Mouse (Mus musculus) forebrain, embryonic 14.5 days (tissue): ENCODE data around the gene Drc1. TPM values are rescaled to one million over a fixed set of nuclear protein-coding genes. Genes with fewer than 3 reads are reported as not detected.

Source experiments
- ATAC-seq: fragments of 200-750 bp; cut with Nextera tagmentation; 2 replicates; pipeline ENCODE4 v1.8.0; 2017; ENCODE audit warnings: mild to moderate bottlenecking, moderate library complexity
- DNase-seq: peaks from one replicate; pipeline ENCODE4 v3.0.0-alpha.2; 2015; ENCODE audit warnings: low spot score
- H3K27ac ChIP-seq: fragments of 300-500 bp; sonication (generic); 2 replicates; pipeline ENCODE4 v1.5.1; 2014; ENCODE audit warnings: low read depth, mild to moderate bottlenecking, control low read depth, low read length, moderate library complexity
- H3K27me3 ChIP-seq: fragments of 300-500 bp; sonication (generic); replicated peaks from 2 replicates; pipeline ENCODE4 v1.6.1; 2014; ENCODE audit warnings: low read length, control low read depth, mixed read lengths; ENCODE audit not compliant: control insufficient read depth, insufficient read depth
- H3K36me3 ChIP-seq: fragments of 300-500 bp; sonication (generic); 2 replicates; pipeline ENCODE4 v1.6.1; 2014; ENCODE audit warnings: low read length, control low read depth; ENCODE audit not compliant: control insufficient read depth, insufficient read depth
- H3K4me1 ChIP-seq: fragments of 300-500 bp; sonication (generic); 2 replicates; pipeline ENCODE4 v1.6.1; 2014; ENCODE audit warnings: antibody characterized with exemption, low read length, control low read depth; ENCODE audit not compliant: control insufficient read depth, insufficient read depth
- H3K4me2 ChIP-seq: fragments of 300-500 bp; sonication (generic); 2 replicates; pipeline ENCODE4 v1.6.1; 2014; ENCODE audit warnings: mild to moderate bottlenecking, control low read depth, low read length
- H3K4me3 ChIP-seq: fragments of 300-500 bp; sonication (generic); 2 replicates; pipeline ENCODE4 v1.5.1; 2014; ENCODE audit warnings: low read depth, low read length, control low read depth
- H3K9ac ChIP-seq: fragments of 300-500 bp; sonication (generic); 2 replicates; pipeline ENCODE4 v1.6.1; 2014; ENCODE audit warnings: mild to moderate bottlenecking, low read length, control low read depth, moderate library complexity
- H3K9me3 ChIP-seq: fragments of 300-500 bp; sonication (generic); replicated peaks from 2 replicates; pipeline ENCODE4 v1.6.1; 2016; ENCODE audit warnings: low read length, control low read depth, mixed read lengths; ENCODE audit not compliant: control insufficient read depth
- WGBS: fragments of 180-500 bp; shearing (Covaris S2); extraction: QIAGEN DNeasy Blood & Tissue Kit; methylation state at CpG from one replicate; pipeline ENCODE4 v1.1.7; 2014; 5-methylcytosine and 5-hydroxymethylcytosine counted together
- polyA plus RNA-seq: library from polyadenylated mRNA; unstranded; fragments of >200 nt; fragmentation: Nextera tagmentation; extraction: Ambion mirVana; gene quantifications from 2 replicates; pipeline ENCODE4 v1.2.1, GENCODE M21; 2014

Gene Drc1
- polyA plus RNA-seq, 1 experiment from 2014 or later, result 3.9 TPM

DNA sequence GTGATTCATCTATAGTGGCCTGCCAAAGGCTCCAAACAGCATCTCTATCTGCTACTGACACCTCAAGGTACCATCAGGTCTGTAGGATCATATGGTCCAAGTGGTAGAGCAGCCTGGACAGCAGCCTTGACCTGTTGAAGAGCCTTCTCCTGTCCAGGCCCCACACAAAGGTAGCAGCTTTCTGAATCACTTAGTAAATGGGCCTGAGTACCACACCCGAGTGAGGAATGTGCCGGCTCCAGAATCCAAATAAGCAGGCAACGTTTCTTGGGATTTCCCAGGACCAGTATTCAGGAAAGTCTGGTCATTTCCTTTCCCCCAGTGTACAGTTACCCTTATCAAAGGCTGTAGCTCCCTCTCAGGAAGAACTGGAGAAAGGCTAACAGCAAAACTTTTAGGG is 2.2 kb upstream of the Drc1 start:
- 78% methylated on average over 3 of the region's 3 CpGs for WGBS
- ATAC-seq, result no peak

GRCm38 (mm10) chr5:30279446-30279845 is 1.7 kb upstream of the Drc1 start:
- no peak for DNase-seq
- Histone ChIP-seq H3K4me1 (no peaks in the 10 kb centered on the region), H3K27me3 (no peaks in the 10 kb centered on the region), H3K4me3 (no peak overlapping the region), H3K27ac (no peak overlapping the region), H3K4me2 (no peak overlapping the region), H3K9me3 (no peaks in the 10 kb centered on the region), H3K36me3 (no peaks in the 10 kb centered on the region), H3K9ac (no peak overlapping the region)
- WGBS, result 87% methylated on average over 4 of the region's 4 CpGs
- ATAC-seq, result no peak

More for the DNA sequence above, 2.2 kb upstream of the Drc1 start:
- no peaks in the 10 kb centered on the region for H3K9me3 ChIP-seq
- H3K9ac ChIP-seq, result no peak overlapping the region
- no peak overlapping the region for H3K4me3 ChIP-seq
- no peaks in the 10 kb centered on the region for H3K27me3 ChIP-seq
- no peak overlapping the region for H3K4me2 ChIP-seq
- no peak overlapping the region for H3K27ac ChIP-seq
- DNase-seq, result no peak
- no peaks in the 10 kb centered on the region for H3K36me3 ChIP-seq
- H3K4me1 ChIP-seq, result no peaks in the 10 kb centered on the region

GRCm38 (mm10) chr5:30280864-30281263 is 324 bp upstream of the Drc1 start:
- DNase-seq (no peak), ATAC-seq (no peak)
- H3K27me3 ChIP-seq, result no peaks in the 10 kb centered on the region
- WGBS, result 31% methylated on average over 9 of the region's 9 CpGs
- H3K9me3 ChIP-seq, result 0 out of 2 replicates have a peak, but pooled peaks cover 7% of the 10 kb centered on the region
- H3K4me3 ChIP-seq, result peak overlapping the region; percentile 45
- no peak overlapping the region for H3K27ac ChIP-seq
- peak overlapping the region; percentile 65 for H3K4me2 ChIP-seq
- H3K9ac ChIP-seq, result peak overlapping the region; percentile 61; the same call in 1 of the 2 replicates
- no peaks in the 10 kb centered on the region for H3K4me1 ChIP-seq
- H3K36me3 ChIP-seq, result no peaks in the 10 kb centered on the region

DNA sequence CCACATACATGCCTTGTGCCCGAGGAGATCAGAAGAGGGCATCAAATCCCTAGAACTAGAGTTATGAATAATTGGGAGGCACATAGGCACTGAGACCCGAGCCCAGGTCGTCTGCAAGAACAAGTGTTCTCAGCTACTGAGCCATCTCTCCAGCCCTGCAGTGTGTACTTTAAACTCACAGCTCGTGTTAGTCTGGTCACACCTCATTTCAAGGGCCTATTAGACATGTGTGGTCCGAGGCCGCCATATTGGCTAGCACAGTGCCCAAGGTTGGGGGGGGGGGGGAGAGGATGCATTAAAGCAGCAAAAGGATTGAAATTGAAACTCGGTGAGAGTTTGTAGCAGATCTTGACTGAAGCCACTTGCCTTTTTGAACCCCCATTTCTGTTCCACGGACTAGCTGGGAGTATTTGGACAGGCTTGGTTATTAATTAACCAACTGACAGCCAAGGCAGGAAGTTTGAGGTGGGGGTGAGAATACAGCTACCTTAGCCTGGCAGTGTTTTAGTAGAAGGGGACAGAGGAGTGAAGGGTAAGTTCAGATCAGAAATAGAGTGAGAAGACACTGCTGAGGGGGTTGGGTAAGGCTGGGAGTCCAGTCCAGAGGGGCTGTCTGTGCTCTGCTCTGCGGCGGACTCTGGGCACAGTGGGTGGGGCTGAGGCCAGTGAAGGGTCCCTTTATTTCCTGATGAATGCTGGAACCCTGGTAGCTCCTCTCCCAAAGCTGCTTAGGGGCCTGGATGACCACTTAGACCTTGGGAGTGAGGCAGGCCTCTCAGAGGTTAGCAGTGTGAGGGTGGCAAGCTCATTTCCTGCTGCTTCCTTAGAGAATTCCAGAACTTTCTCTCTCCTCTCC is 5.0 kb downstream of the Drc1 start:
- Histone ChIP-seq H3K27me3 (no peaks in the 10 kb centered on the region), H3K9ac (no peak overlapping the region), H3K9me3 (0 out of 2 replicates have a peak, but pooled peaks cover 7% of the 10 kb centered on the region), H3K4me2 (no peak overlapping the region), H3K36me3 (no peaks in the 10 kb centered on the region), H3K4me1 (no peaks in the 10 kb centered on the region), H3K4me3 (no peak overlapping the region), H3K27ac (no peak overlapping the region)
- ATAC-seq (no peak), DNase-seq (no peak)
- WGBS, result 87% methylated on average over 10 of the region's 10 CpGs

- Histone ChIP-seq H3K4me1 (no peaks in the 10 kb centered on the region), H3K36me3 (no peaks in the 10 kb centered on the region), H3K27ac (no peak overlapping the region), H3K9me3 (0 out of 2 replicates have a peak, but pooled peaks cover 7% of the 10 kb centered on the region), H3K27me3 (no peaks in the 10 kb centered on the region), H3K4me3 (no peak overlapping the region), H3K9ac (no peak overlapping the region), H3K4me2 (no peak overlapping the region)
- DNase-seq, result no peak
- WGBS, result 76% methylated on average over 9 of the region's 9 CpGs
- ATAC-seq, result no peak
Observed at GRCm38 (mm10) chr5:30287106-30287882, 6.1 kb downstream of the Drc1 start.

DNA sequence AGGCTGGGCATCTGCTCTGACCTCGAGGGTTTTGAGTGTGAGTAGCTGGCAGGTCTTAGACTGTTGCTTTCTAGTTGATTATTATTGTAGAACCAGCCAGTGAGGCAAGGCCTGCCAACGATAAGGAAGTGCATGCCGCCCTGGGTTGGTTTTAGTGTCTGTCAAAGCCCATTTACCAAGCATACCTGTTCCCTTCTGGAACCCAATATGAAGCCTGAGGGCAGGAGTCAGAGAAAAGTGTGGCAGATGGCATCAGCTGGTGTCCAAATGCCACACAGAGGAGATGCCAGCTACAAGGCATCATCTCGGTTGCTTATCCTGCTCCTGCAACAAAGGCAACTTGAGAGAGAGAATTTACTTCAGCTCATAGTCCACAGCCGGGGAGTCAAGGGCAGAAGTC is 59.6 kb downstream of the Drc1 start:
- Histone ChIP-seq H3K4me2 (no peak overlapping the region), H3K36me3 (no peaks in the 10 kb centered on the region), H3K27me3 (no peaks in the 10 kb centered on the region), H3K9ac (no peak overlapping the region), H3K9me3 (no peaks in the 10 kb centered on the region), H3K4me3 (no peak overlapping the region), H3K27ac (no peak overlapping the region), H3K4me1 (no peaks in the 10 kb centered on the region)
- DNase-seq (no peak), ATAC-seq (no peak)
- WGBS, result 84% methylated on average over 5 of the region's 5 CpGs

DNA sequence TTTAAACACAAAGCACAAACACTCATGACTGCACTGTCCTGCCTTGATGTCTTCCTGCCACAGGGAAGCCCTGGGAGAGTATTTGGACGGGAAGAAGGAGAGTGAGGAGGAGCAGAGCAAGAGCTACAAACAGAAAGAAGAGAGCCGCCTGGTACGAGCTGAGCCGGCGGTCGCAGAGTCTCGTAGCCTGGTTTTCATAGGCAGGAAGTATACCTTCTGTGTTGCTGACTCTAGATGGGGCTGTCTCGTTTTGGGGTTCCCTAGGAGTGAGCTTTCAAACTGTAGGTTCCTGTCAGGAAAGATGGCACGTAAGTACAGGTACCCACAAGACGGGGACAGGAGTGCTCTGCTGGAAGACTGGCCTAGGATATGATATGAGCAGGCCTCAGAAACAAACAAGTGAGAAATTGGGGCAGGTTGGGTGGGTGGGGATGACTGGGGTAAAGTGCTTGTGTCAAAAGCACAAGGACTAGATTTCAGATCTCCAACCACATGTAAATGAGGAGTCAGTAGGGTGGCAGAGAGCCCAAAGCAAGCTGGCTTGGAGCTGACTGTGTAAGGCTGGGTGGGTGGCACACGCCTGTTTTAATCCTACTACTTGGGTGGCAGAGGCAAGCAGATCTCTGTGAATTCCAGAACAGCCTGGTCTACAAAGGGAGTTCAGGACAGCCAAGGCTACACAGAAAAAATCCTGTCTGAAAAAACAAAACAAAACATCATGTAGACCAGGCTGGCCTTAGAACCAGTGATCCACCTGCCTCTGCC is 60.6 kb downstream of the Drc1 start:
- Histone ChIP-seq H3K27me3 (no peaks in the 10 kb centered on the region), H3K4me2 (no peak overlapping the region), H3K4me3 (no peak overlapping the region), H3K9ac (no peak overlapping the region), H3K36me3 (no peaks in the 10 kb centered on the region), H3K9me3 (no peaks in the 10 kb centered on the region), H3K4me1 (no peaks in the 10 kb centered on the region), H3K27ac (no peak overlapping the region)
- DNase-seq (no peak), ATAC-seq (no peak)
- 79% methylated on average over 11 of the region's 11 CpGs for WGBS

- Histone ChIP-seq H3K4me3 (peak overlapping the region; percentile 14; the same call in 1 of the 2 replicates), H3K4me1 (no peaks in the 10 kb centered on the region), H3K36me3 (no peaks in the 10 kb centered on the region), H3K9ac (peak overlapping the region; percentile 17; the same call in 1 of the 2 replicates), H3K9me3 (no peaks in the 10 kb centered on the region), H3K4me2 (peak overlapping the region; percentile 49), H3K27me3 (no peaks in the 10 kb centered on the region), H3K27ac (no peak overlapping the region)
- 8% methylated on average over 17 of the region's 17 CpGs for WGBS
- ATAC-seq (peak; percentile 23; the same call in 1 of the 2 replicates), DNase-seq (no peak)
Observed at GRCm38 (mm10) chr5:30342601-30343015, 61.4 kb downstream of the Drc1 start.
